Mouse (Mus musculus) brain, embryonic 14.5 days (tissue): Measurements from ENCODE around the gene Sox13. TPM values are rescaled to one million over a fixed set of nuclear protein-coding genes. Genes with fewer than 3 reads are reported as not detected.

Experiments used
- DNase-seq: peaks from one replicate; pipeline ENCODE4 v3.0.0-alpha.2; 2011; ENCODE audit warnings: low read depth
- CTCF ChIP-seq: fragments of 200-500 bp; IDR thresholded peaks from 2 replicates; pipeline ENCODE4 v1.5.1; 2012; ENCODE audit warnings: inconsistent platforms, mild to moderate bottlenecking, moderate library complexity, borderline replicate concordance; ENCODE audit not compliant: insufficient read depth, insufficient read length; ENCODE audit errors: extremely low read depth
- POLR2A ChIP-seq: fragments of 200-500 bp; IDR thresholded peaks from 2 replicates; pipeline ENCODE4 v1.6.1; 2012; ENCODE audit warnings: mild to moderate bottlenecking, inconsistent platforms, borderline replicate concordance; ENCODE audit not compliant: poor library complexity, insufficient read depth, insufficient read length, severe bottlenecking; ENCODE audit errors: extremely low read depth
- polyA plus RNA-seq: library from polyadenylated mRNA; depleted of rRNA; stranded (reverse); fragments of >200 nt; gene quantifications from 2 replicates; pipeline ENCODE4 v1.2.3, GENCODE M21; 2012

Sox13 gene
- polyA plus RNA-seq, 1 experiment: 37.6 TPM

DNA sequence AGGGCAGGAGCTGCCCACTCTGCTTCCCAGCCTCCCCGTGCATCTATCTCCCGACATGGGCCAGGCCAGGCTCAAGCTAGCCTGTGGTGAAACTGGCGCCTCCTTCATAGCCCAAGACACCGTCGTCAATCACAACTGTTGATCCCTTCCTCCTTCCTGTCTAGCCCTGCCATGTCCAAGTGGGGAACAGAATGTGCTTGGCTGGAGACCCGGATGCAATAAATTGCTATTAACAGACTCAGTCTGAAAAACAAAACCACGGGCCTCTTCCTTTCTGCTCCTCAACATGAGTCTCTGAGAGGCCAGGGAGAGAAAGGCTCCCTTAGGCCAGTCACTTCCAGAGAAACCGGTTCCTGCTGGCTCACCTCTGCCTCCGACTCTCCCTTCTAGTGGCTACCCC, 11.2 kb downstream of the Sox13 start:
- no peak for DNase-seq
- no peak for TF ChIP-seq CTCF
- TF ChIP-seq POLR2A: no peak

GRCm38 (mm10) chr1:133411506-133412147, 12.6 kb downstream of the Sox13 start:
- DNase-seq: no peak
- TF ChIP-seq POLR2A (no peak), CTCF (no peak)

- no peak for DNase-seq
- TF ChIP-seq POLR2A (no peak), CTCF (no peak)
These were observed 14.4 kb downstream of the Sox13 start for GRCm38 (mm10) chr1:133409786-133410185.

DNA sequence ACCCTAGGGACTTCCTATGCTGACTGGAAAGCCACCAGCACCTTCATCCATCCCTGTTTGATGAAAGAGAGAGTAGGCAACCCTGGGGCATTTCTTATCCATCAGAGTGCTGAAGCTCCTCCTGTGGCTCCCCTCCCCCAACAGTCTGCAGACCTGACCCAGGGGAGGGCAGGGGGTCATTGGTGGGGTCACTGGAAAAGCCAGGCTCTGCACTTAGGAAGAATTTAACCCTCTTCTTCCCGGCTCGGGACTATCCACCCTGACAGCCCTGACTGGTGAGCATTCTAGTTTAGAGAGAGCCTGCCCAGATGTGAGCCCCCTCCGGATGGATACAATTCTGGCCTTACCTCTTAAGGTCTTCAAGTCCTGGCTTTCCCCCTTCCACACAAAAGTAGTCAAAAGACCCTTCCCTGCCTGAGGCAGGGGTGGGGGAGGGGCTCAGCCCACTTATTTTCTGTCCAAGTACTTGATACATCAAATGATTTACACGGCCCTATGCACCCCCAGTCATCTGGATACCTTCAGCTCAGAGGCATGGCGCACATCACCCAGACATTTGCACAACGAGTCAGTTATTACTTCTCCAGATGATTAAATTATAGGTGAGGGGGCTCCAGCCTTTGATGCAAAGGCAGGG, 15.2 kb downstream of the Sox13 start:
- DNase-seq: no peak
- TF ChIP-seq CTCF (no peak), POLR2A (no peak)

DNA sequence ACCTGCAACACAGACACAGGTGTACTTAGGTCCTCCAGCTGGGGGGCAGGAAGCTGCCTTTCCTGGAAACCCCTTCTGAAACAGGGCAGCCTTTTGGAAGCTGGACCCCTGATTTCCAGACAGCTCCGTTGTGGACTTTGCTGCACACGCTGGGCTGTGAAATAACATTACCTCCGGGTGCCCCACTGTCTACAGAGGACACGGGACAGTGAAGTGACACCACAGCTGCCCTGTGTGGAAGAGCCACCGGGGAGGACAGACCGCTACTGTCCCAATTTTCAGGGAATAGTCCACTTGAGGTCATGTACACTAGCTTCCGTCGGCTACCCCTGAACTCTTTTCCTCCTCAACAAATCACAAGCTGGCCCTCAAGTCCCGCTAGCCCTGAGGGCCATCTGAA, 15.9 kb downstream of the Sox13 start:
- DNase-seq: no peak
- TF ChIP-seq CTCF: no peak
- no peak for TF ChIP-seq POLR2A

DNA sequence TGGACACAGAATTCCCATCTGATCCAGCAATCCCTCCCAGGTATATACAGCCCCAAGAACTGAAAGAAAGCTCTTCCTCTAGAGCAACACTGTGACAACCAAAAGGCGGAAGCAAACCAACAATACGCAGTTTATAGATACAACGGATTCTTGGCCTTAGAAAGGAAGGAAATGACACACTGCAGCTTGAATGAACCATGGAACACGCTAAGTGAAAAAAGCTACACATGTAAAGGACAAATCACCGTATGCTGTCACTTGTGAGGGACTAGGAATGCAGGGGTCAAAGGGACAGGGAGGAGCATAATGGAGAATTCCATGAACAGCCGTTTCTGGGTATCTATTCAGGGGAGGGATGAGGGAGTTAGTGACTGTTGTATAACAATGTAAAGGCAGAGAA, 16.7 kb downstream of the Sox13 start:
- DNase-seq: no peak
- no peak for TF ChIP-seq POLR2A
- TF ChIP-seq CTCF: no peak

DNA sequence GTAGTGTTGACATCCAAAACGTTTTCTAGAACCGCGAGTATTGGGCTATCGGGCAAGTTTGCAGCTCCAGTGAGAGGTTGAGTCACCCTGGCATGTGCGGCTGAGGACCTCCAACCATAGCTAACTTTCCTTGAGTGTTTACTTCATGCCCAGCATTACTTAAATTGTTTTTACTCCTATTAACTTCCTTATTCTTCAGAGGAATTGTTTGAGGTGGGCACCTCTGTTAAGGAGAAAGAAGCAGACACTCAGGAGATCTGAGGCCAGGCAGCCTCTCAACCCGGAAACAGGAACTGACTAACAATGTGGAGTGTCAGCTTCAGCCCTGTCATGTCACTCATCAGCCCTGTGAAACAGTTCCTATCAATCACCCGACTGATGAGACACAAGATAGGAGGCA, 17.6 kb downstream of the Sox13 start:
- no peak for TF ChIP-seq CTCF
- no peak for TF ChIP-seq POLR2A

GRCm38 (mm10) chr1:133404005-133404404, 20.2 kb downstream of the Sox13 start:
- TF ChIP-seq CTCF (no peak), POLR2A (no peak)

More for the DNA sequence above, 17.6 kb downstream of the Sox13 start:
- no peak for DNase-seq

GRCm38 (mm10) chr1:133400014-133400725, 24.0 kb downstream of the Sox13 start:
- DNase-seq: no peak
- no peak for TF ChIP-seq POLR2A
- no peak for TF ChIP-seq CTCF

More at GRCm38 (mm10) chr1:133404005-133404404, 20.2 kb downstream of the Sox13 start:
- no peak for DNase-seq

DNA sequence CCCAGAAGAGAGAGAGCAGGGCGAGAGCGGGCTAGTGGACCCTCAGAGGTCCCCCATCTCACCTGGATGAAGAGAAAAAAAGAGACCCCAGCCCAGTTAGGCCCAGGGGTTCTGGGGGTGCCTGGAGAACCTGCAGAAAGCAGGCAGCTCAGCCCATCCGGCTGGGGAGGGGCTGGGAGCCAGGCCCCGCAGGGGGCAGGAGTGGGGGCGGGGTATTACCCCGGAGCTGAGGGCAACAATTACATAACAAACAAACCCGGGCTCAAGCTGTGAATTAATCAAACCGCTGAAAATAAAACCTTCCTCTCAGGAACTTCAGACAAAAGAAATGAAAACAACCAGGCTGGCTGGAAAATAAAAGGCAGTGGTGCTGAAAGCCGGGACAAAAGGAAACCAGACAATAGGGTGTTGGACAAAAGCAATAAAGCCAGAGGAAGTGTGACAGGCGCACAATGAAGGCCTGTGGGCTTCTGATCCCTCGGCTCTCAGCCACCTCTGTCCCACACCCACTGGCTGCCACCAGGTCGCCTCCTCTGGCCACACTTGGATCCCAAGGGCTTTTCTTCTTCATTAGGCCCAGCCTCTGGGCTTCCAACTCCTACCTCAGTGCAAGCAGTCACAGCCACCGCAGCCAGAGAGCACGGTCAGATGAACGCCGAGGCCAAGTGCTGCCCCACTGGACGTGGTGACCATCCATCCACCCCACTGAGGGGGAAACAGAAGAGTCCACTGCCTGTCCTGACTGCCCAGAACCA, 26.5 kb downstream of the Sox13 start:
- TF ChIP-seq CTCF (no peak), POLR2A (no peak)
- peak; percentile 83 for DNase-seq

GRCm38 (mm10) chr1:133397094-133397482, 27.1 kb downstream of the Sox13 start:
- no peak for TF ChIP-seq POLR2A
- no peak for TF ChIP-seq CTCF
- no peak for DNase-seq
